Mouse (Mus musculus) forebrain, postnatal 0 days (tissue): ENCODE measurements around the gene Ccdc12. TPM values are rescaled to one million over a fixed set of nuclear protein-coding genes. Genes with fewer than 3 reads are reported as not detected.

ENCODE experiments used
- ATAC-seq: fragments of 200-750 bp; cut with Nextera tagmentation; 2 replicates; pipeline ENCODE4 v1.8.0; 2017; ENCODE audit warnings: mild to moderate bottlenecking, moderate library complexity
- DNase-seq: peaks from one replicate; pipeline ENCODE4 v3.0.0-alpha.2; 2015
- H3K27ac ChIP-seq: fragments of 300-500 bp; sonication (generic); 2 replicates; pipeline ENCODE4 v1.5.1; 2014; ENCODE audit warnings: low read depth, mild to moderate bottlenecking, antibody characterized with exemption, low read length, moderate library complexity, mixed read lengths
- H3K27me3 ChIP-seq: fragments of 300-500 bp; sonication (generic); 2 replicates; pipeline ENCODE4 v1.6.1; 2014; ENCODE audit warnings: mild to moderate bottlenecking, low read length, mixed read lengths; ENCODE audit not compliant: insufficient read depth
- H3K36me3 ChIP-seq: fragments of 300-500 bp; sonication (generic); 2 replicates; pipeline ENCODE4 v1.6.1; 2014; ENCODE audit warnings: mild to moderate bottlenecking, moderate library complexity; ENCODE audit not compliant: insufficient read depth
- H3K4me1 ChIP-seq: fragments of 300-500 bp; sonication (generic); 2 replicates; pipeline ENCODE4 v1.6.1; 2014; ENCODE audit warnings: antibody characterized with exemption; ENCODE audit not compliant: insufficient read depth
- H3K4me2 ChIP-seq: fragments of 300-500 bp; sonication (generic); 2 replicates; pipeline ENCODE4 v1.6.1; 2014; ENCODE audit warnings: low read depth, mild to moderate bottlenecking, moderate library complexity
- H3K4me3 ChIP-seq: fragments of 300-500 bp; sonication (generic); 2 replicates; pipeline ENCODE4 v1.5.1; 2014; ENCODE audit warnings: low read depth, low read length, mixed read lengths
- H3K9ac ChIP-seq: fragments of 300-500 bp; sonication (generic); 2 replicates; pipeline ENCODE4 v1.6.1; 2014; ENCODE audit warnings: mild to moderate bottlenecking
- H3K9me3 ChIP-seq: fragments of 300-500 bp; sonication (generic); 2 replicates; pipeline ENCODE4 v1.6.1; 2016; ENCODE audit warnings: low read length
- CTCF ChIP-seq: sonication (generic); IDR thresholded peaks from 2 replicates; pipeline ENCODE4 v1.5.1; 2016; ENCODE audit warnings: antibody characterized with exemption, control low read depth, low read depth
- WGBS: fragments of 180-500 bp; shearing (Covaris S2); extraction: QIAGEN DNeasy Blood & Tissue Kit; methylation state at CpG from one replicate; pipeline ENCODE4 v1.1.7; 2014; 5-methylcytosine and 5-hydroxymethylcytosine counted together
- polyA plus RNA-seq: library from polyadenylated mRNA; unstranded; fragments of >200 nt; fragmentation: Nextera tagmentation; extraction: Ambion mirVana; gene quantifications from 2 replicates; pipeline ENCODE4 v1.2.1, GENCODE M21; 2015
- total RNA-seq: library from RNA; depleted of rRNA; stranded (reverse); fragments of >200 nt; gene quantifications from 2 replicates; pipeline ENCODE4 v1.2.3, GENCODE M21; 2014

The Ccdc12 gene
- total and polyA plus RNA-seq, 2 experiments from 2014 or later, result 38.4 to 104 TPM

- ATAC-seq (no peak), DNase-seq (no peak)
- Histone ChIP-seq H3K4me2 (peak overlapping the region; percentile 89), H3K4me1 (peaks cover 11% of the 10 kb centered on the region), H3K27ac (no peak overlapping the region), H3K9ac (no peak overlapping the region), H3K36me3 (0 out of 2 replicates have a peak, but pooled peaks cover 3% of the 10 kb centered on the region), H3K27me3 (no peaks in the 10 kb centered on the region; the same call in 1 of the 2 replicates), H3K4me3 (peak overlapping the region; percentile 51; the same call in 1 of the 2 replicates), H3K9me3 (no peaks in the 10 kb centered on the region)
- WGBS, result 80% methylated on average over 19 of the region's 19 CpGs
- no peak for TF ChIP-seq CTCF
These were observed 1.3 kb upstream of the Ccdc12 start for GRCm38 (mm10) chr9:110654726-110655650.

DNA sequence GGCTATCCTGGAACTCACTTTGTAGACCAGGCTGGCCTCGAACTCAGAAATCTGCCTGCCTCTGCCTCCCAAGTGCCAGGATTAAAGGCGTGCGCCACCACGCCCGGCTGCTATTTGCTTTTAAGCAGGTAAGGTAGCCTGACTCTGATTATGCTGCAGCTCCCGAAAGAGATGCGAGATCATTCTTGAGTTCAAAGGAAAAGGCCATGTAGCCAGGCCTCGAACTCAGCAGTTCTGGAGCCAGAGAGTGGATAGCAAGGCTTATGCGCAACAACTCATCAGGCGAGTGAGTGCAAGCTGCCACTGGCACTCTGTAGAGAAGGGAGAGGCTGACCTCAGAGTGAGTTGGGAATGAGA, 674 bp upstream of the Ccdc12 start:
- no peak for TF ChIP-seq CTCF

DNA sequence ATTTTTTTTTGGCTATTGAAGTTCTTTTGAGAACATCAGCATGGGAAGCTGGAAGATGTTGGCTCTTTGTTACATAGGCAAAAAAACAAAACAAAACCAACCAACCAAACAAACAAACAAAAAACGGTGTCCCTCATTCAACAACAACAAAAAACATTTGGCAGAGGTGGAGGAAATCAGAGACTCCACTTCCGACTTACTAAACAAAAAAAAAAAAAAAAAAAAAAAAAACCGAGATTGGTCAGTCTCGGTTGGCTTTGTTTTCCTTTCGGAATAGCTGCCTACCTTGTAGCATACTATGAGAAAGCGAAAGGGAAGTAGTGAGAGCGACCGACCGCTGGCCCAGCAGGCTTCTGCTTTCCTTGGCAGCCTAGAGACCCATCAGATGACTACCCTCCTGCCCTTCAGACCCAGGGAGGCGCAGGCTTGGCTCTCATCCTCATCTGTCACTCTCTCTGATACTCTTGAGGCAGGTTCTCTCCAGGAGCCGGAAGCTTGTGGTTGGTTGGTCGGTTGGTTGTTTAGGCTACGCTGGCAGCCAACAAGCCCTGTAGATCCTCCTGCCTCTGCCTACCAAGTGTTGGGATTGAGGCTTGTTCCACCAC, 1.3 kb downstream of the Ccdc12 start:
- no peak for TF ChIP-seq CTCF
- peak overlapping the region; percentile 90 for H3K9ac ChIP-seq
- peaks cover 3% of the 10 kb centered on the region; the same call in 1 of the 2 replicates for H3K4me1 ChIP-seq
- no peaks in the 10 kb centered on the region for H3K9me3 ChIP-seq
- no peaks in the 10 kb centered on the region for H3K27me3 ChIP-seq
- H3K4me3 ChIP-seq, result peak overlapping the region; percentile 75
- 0 out of 2 replicates have a peak, but pooled peaks cover 3% of the 10 kb centered on the region for H3K36me3 ChIP-seq
- DNase-seq (no peak), ATAC-seq (no peak)
- H3K4me2 ChIP-seq, result peak overlapping the region; percentile 70
- 76% methylated on average over 13 of the region's 13 CpGs for WGBS
- H3K27ac ChIP-seq, result no peak overlapping the region

More for the DNA sequence above, 674 bp upstream of the Ccdc12 start:
- Histone ChIP-seq H3K4me3 (peak overlapping the region; percentile 75), H3K36me3 (0 out of 2 replicates have a peak, but pooled peaks cover 3% of the 10 kb centered on the region), H3K27ac (peak overlapping the region; percentile 97), H3K4me2 (peak overlapping the region; percentile 70), H3K9ac (peak overlapping the region; percentile 90), H3K9me3 (no peaks in the 10 kb centered on the region), H3K27me3 (no peaks in the 10 kb centered on the region; the same call in 1 of the 2 replicates), H3K4me1 (peaks cover 4% of the 10 kb centered on the region; the same call in 1 of the 2 replicates)
- 83% methylated on average over 10 of the region's 10 CpGs for WGBS
- DNase-seq (no peak), ATAC-seq (no peak)

- no peak for ATAC-seq
- Histone ChIP-seq H3K4me2 (no peak overlapping the region), H3K27me3 (no peaks in the 10 kb centered on the region), H3K4me3 (no peak overlapping the region), H3K9ac (no peak overlapping the region), H3K36me3 (0 out of 2 replicates have a peak, but pooled peaks cover 3% of the 10 kb centered on the region), H3K4me1 (0 out of 2 replicates have a peak, but pooled peaks cover 3% of the 10 kb centered on the region), H3K9me3 (no peaks in the 10 kb centered on the region), H3K27ac (no peak overlapping the region)
- no peak for TF ChIP-seq CTCF
- 94% methylated on average over 12 of the region's 12 CpGs for WGBS
- no peak for DNase-seq
These were observed 3.2 kb downstream of the Ccdc12 start for GRCm38 (mm10) chr9:110659521-110659920.

DNA sequence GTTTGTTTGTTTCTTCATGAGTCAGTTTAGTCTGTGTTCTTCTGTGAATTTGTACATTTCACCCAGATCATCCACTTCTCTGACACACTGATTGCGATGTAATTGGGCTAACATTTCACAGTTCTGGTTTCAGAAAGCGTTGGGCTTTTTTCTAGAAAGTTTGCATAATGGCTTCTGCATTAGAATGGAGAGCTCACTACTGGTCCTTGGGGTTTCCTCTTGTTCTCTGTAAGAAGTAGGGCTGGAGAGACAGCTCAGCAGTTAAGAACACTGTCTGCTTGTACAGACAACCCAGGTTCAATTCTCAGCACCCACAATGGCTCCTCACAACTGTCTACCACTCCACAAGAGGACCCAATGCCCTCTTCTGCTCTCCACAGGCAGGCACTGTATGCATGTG, 3.9 kb downstream of the Ccdc12 start:
- Histone ChIP-seq H3K9me3 (no peaks in the 10 kb centered on the region), H3K4me1 (0 out of 2 replicates have a peak, but pooled peaks cover 3% of the 10 kb centered on the region), H3K4me3 (no peak overlapping the region), H3K9ac (no peak overlapping the region), H3K27me3 (no peaks in the 10 kb centered on the region), H3K36me3 (0 out of 2 replicates have a peak, but pooled peaks cover 3% of the 10 kb centered on the region), H3K4me2 (no peak overlapping the region), H3K27ac (no peak overlapping the region)
- ATAC-seq, result no peak
- no peak for DNase-seq
- 81% methylated on average over 2 of the region's 2 CpGs for WGBS
- no peak for TF ChIP-seq CTCF

DNA sequence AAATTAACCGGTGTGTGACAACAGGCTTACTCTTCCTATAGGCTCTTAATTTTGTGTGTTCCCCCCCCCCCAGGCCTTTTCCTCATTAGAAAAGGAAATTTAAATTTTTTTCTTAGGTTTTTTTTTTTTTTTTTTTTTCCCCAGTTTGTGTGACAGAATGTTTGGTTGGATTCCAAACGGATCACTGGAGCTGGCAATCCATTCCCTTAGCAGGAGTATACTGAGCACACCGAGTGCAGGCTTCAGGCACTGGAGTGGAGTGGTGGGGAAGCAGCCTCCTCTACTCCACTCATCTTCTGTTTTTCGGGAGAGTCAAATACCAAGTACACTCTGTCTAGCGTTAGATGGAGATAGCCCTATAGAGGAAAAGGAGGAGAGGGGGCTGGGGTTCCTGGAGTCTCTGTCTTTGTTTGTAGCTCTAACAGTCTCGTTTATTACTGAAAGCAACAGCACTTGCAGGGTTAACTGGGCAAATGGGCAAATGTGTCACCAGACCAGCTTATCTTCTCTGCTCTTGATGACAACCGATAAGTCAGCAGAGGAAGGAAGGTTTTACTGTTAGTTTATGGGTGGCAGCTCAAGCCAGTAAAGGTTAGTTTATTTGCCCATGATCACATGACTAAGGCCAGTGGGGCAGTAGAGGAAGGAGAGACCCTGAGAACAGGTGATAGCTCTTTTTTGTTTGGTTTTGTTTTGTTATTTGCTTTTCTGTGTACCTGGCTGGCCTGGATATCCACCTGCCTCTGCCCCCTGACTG, 4.7 kb downstream of the Ccdc12 start:
- DNase-seq, result no peak
- no peak for ATAC-seq
- 77% methylated on average over 7 of the region's 7 CpGs for WGBS
- Histone ChIP-seq H3K4me3 (no peak overlapping the region), H3K27me3 (no peaks in the 10 kb centered on the region), H3K4me2 (no peak overlapping the region), H3K9me3 (no peaks in the 10 kb centered on the region), H3K36me3 (0 out of 2 replicates have a peak, but pooled peaks cover 3% of the 10 kb centered on the region), H3K4me1 (no peaks in the 10 kb centered on the region), H3K27ac (no peak overlapping the region), H3K9ac (no peak overlapping the region)
- TF ChIP-seq CTCF, result no peak
